Mouse (Mus musculus): Measurements from ENCODE around the gene Matk. TPM values are rescaled to one million over a fixed set of nuclear protein-coding genes. Genes with fewer than 3 reads are reported as not detected.

Matk gene
- polyA plus RNA-seq, 1 experiment = 0.98 TPM

DNA sequence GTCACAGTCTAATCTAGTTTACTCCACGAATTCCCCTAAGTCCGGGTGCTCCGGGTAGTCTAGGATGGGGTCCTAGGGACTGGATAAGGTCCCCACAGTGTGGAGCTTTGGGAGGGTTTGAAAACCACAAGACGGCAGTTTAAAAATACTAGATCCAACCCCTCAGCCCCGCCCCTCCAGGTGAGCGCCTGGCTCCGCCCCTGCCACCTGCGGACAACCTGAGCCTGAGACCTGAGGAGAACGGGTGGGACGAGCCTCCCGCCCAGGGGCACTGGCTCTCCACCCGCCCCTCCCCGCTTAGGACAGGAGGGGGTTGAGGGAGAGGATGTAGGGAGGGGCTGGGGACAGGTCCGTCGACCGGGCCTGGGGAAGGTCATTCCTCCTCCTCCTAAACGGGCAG is 32.0 kb downstream of the Matk start:
- H3K36me3 ChIP-seq (ENCODE audit: control insufficient read depth, insufficient read depth) = no peaks in the 10 kb centered on the region
- H3ac ChIP-seq (ENCODE audit: control insufficient read depth, insufficient read length, low read depth) = no peak overlapping the region
- no peaks in the 10 kb centered on the region for H3K79me2 ChIP-seq (ENCODE audit: control insufficient read depth, insufficient read depth)
- peaks cover 29% of the 10 kb centered on the region for H3K27me3 ChIP-seq (ENCODE audit: control insufficient read depth, insufficient read depth, insufficient read length)
- H3K79me3 ChIP-seq (ENCODE audit: low read depth) = no peaks in the 10 kb centered on the region
- no peak overlapping the region for H3K4me3 ChIP-seq (ENCODE audit: insufficient read depth, poor library complexity, severe bottlenecking)
- TF ChIP-seq MAX (IDR thresholded peaks at IDR 0.05) (no peak), USF1 (IDR thresholded peaks at IDR 0.05; ENCODE audit: low read depth) (no peak), FOSL1 (IDR thresholded peaks at IDR 0.05; ENCODE audit: insufficient read depth, low read length, poor library complexity, severe bottlenecking) (no peak), MYOD1 (IDR thresholded peaks at IDR 0.05; ENCODE audit: control insufficient read depth, insufficient read length, low read depth) (no peak), CEBPB (IDR thresholded peaks at IDR 0.05; ENCODE audit: low read depth) (no peak), MYOG (IDR thresholded peaks at IDR 0.05; ENCODE audit: control insufficient read depth, extremely low read depth, insufficient read length) (no peak), CTCF (IDR thresholded peaks at IDR 0.05; ENCODE audit: control insufficient read depth, insufficient read depth, insufficient read length) (no peak)

DNA sequence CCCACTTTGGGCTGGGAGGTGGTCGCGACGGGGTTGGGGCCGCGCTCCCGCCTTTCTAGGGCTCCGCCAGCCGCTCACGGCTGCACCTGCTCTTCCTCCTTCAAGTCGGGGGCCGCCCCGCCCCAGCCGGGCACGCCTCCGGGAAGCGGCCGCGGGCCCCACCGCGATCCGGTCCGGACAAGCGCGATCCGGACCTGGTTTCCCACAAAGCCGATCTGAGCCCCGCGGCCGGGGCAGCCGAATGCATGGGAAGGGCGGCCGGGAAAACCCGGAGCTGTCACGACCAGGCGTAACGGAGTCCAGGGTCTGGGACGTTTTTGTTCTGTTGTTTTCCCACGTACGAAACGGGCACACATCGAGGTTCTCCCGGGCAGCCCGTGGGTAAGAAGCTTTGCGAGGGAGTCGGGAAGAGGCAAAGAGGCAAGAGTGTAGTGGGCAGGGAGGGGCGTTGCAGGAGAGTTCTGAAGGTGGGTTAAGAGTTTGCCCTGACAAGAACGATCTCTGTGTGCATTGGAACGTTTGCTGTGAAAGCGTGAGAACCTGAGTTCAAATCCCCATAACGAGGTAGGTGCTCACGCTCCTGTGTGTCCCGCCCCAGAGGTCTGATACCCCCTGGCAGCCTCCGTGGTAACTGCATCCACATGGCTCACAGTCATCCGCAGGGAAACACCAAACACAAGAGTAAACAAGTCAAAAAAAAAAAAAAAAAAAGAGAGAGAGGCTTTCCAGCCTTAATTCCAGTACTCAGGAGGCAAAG is 33.1 kb downstream of the Matk start:
- Histone ChIP-seq H3K79me3 (ENCODE audit: low read depth) (no peaks in the 10 kb centered on the region), H3ac (ENCODE audit: control insufficient read depth, insufficient read length, low read depth) (peak overlapping the region; percentile 27), H3K4me3 (ENCODE audit: insufficient read depth, poor library complexity, severe bottlenecking) (no peak overlapping the region), H3K27me3 (ENCODE audit: control insufficient read depth, insufficient read depth, insufficient read length) (peaks cover 29% of the 10 kb centered on the region), H3K79me2 (ENCODE audit: control insufficient read depth, insufficient read depth) (no peaks in the 10 kb centered on the region), H3K36me3 (ENCODE audit: control insufficient read depth, insufficient read depth) (no peaks in the 10 kb centered on the region)
- TF ChIP-seq CEBPB (IDR thresholded peaks at IDR 0.05; ENCODE audit: low read depth) (no peak), CTCF (IDR thresholded peaks at IDR 0.05; ENCODE audit: control insufficient read depth, insufficient read depth, insufficient read length) (no peak), MAX (IDR thresholded peaks at IDR 0.05) (peak; percentile 34), MYOD1 (IDR thresholded peaks at IDR 0.05; ENCODE audit: control insufficient read depth, insufficient read length, low read depth) (no peak)

DNA sequence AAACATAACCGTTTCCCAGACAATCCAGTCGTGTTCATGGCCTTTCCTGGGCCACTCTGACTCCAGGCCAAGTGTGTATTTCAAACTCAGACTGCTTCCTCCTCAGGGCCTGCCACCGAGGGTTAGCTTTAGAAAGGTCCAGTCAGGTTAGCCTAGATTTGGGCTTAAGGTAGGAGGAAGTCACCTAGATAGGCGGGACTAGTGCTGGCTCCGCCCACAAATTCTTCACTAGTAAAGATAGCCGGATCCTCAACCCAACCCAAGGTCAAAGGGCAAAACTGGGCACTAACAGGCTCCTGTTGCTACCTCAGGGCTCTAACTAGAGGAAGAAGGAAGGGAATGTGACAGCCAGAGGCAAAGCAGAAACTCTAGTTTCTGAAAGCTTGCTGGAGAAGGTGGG is 33.9 kb downstream of the Matk start:
- H3K36me3 ChIP-seq (ENCODE audit: control insufficient read depth, insufficient read depth) = no peaks in the 10 kb centered on the region
- peaks cover 29% of the 10 kb centered on the region for H3K27me3 ChIP-seq (ENCODE audit: control insufficient read depth, insufficient read depth, insufficient read length)
- no peaks in the 10 kb centered on the region for H3K79me2 ChIP-seq (ENCODE audit: control insufficient read depth, insufficient read depth)
- no peak overlapping the region for H3ac ChIP-seq (ENCODE audit: control insufficient read depth, insufficient read length, low read depth)
- TF ChIP-seq CTCF (IDR thresholded peaks at IDR 0.05; ENCODE audit: control insufficient read depth, insufficient read depth, insufficient read length) = no peak
- no peaks in the 10 kb centered on the region for H3K79me3 ChIP-seq (ENCODE audit: low read depth)
- H3K4me3 ChIP-seq (ENCODE audit: insufficient read depth, poor library complexity, severe bottlenecking) = no peak overlapping the region

DNA sequence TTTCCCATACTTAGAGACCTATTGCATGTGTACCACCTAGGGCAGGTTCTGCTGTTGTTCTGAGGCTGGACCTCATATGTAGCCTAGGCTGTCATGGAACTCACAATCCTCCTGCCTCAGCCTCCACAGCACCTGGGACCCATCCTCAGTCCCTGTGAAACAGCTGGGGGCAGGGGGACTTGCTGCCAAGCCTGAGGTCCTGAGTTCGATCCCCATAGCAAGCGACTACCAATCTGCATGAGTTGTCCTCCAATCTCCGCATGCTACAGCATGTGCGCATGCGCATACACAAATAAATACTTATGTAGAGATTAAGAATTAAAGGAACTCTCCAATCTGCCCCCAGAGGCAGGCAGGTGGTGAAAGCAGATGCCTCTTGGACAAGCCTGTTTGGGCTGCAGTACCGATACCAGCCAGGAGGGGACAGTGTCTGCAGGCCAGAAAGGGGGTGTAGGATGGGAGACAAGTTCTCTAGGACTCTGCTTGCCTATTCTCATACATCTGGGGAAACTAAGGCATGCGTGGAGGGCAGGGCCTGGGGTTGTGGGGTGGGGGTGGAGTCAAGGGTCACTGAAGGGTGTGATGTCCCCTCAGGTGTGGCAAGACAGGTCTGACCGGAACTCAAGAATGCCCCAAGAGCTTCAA is 34.9 kb downstream of the Matk start:
- Histone ChIP-seq H3K4me3 (ENCODE audit: insufficient read depth, poor library complexity, severe bottlenecking) (no peak overlapping the region), H3K36me3 (ENCODE audit: control insufficient read depth, insufficient read depth) (no peaks in the 10 kb centered on the region), H3K79me3 (ENCODE audit: low read depth) (no peaks in the 10 kb centered on the region), H3K27me3 (ENCODE audit: control insufficient read depth, insufficient read depth, insufficient read length) (peaks cover 29% of the 10 kb centered on the region), H3ac (ENCODE audit: control insufficient read depth, insufficient read length, low read depth) (no peak overlapping the region), H3K79me2 (ENCODE audit: control insufficient read depth, insufficient read depth) (no peaks in the 10 kb centered on the region)
- TF ChIP-seq MYOG (IDR thresholded peaks at IDR 0.05; ENCODE audit: control insufficient read depth, extremely low read depth, insufficient read length) = no peak
- TF ChIP-seq CTCF (IDR thresholded peaks at IDR 0.05; ENCODE audit: control insufficient read depth, insufficient read depth, insufficient read length) = peak; percentile 34
- no peak for TF ChIP-seq USF1 (IDR thresholded peaks at IDR 0.05; ENCODE audit: low read depth)
- TF ChIP-seq FOSL1 (IDR thresholded peaks at IDR 0.05; ENCODE audit: insufficient read depth, low read length, poor library complexity, severe bottlenecking) = no peak
- TF ChIP-seq MYOD1 (IDR thresholded peaks at IDR 0.05; ENCODE audit: control insufficient read depth, insufficient read length, low read depth) = no peak

DNA sequence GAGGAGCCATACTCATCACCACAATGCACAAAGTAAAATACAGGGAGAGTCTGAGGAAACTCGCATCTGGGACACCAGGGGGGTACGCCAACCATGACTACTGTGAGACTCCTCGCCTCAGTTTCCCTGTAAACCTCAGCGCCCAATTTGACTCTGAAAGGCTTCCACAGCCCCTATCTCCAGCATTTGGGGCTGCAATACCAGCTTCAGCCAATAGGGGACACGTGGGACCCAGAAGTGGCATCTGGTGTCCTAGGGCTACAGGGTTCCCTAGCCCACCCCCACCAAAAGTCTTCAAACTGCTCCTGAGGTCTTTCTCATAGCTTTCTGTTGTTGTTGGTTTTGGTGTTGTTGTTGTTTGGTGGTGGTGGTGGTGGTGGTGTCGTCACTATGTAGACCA is 35.9 kb downstream of the Matk start:
- TF ChIP-seq CEBPB (IDR thresholded peaks at IDR 0.05; ENCODE audit: low read depth) = no peak
- TF ChIP-seq FOSL1 (IDR thresholded peaks at IDR 0.05; ENCODE audit: insufficient read depth, low read length, poor library complexity, severe bottlenecking) = no peak
- TF ChIP-seq CTCF (IDR thresholded peaks at IDR 0.05; ENCODE audit: control insufficient read depth, insufficient read depth, insufficient read length) = no peak
- TF ChIP-seq USF1 (IDR thresholded peaks at IDR 0.05; ENCODE audit: low read depth) = no peak
- TF ChIP-seq MYOD1 (IDR thresholded peaks at IDR 0.05; ENCODE audit: control insufficient read depth, insufficient read length, low read depth) = no peak
- no peak for TF ChIP-seq MAX (IDR thresholded peaks at IDR 0.05)
- no peak for TF ChIP-seq MYOG (IDR thresholded peaks at IDR 0.05; ENCODE audit: control insufficient read depth, extremely low read depth, insufficient read length)
- Histone ChIP-seq H3K36me3 (ENCODE audit: control insufficient read depth, insufficient read depth) (no peaks in the 10 kb centered on the region), H3ac (ENCODE audit: control insufficient read depth, insufficient read length, low read depth) (no peak overlapping the region), H3K27me3 (ENCODE audit: control insufficient read depth, insufficient read depth, insufficient read length) (peaks cover 20% of the 10 kb centered on the region), H3K79me3 (ENCODE audit: low read depth) (peaks cover 4% of the 10 kb centered on the region), H3K79me2 (ENCODE audit: control insufficient read depth, insufficient read depth) (peaks cover 7% of the 10 kb centered on the region), H3K4me3 (ENCODE audit: insufficient read depth, poor library complexity, severe bottlenecking) (no peak overlapping the region)

DNA sequence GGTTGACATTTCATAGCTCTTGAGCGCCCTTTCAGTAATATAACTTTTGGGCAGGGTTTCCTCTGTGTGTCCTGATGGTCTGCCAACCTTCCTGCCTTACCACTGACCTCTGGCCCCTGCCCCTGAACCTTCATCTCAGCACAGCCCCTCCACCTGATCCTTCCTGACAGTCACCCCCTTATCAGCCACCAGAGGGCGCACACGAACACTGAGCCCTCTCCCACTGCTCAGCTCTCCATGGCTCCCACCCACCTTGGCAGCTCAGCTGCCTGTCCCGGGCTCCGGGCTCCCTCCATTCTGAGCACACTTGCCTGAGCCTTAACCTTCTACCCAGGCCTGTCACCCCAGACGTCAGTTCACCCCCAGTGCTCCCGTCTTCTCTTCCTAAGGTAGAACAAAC is 36.5 kb downstream of the Matk start:
- Histone ChIP-seq H3K79me3 (ENCODE audit: low read depth) (peaks cover 10% of the 10 kb centered on the region), H3K79me2 (ENCODE audit: control insufficient read depth, insufficient read depth) (peaks cover 13% of the 10 kb centered on the region), H3K4me3 (ENCODE audit: insufficient read depth, poor library complexity, severe bottlenecking) (no peak overlapping the region), H3K36me3 (ENCODE audit: control insufficient read depth, insufficient read depth) (no peaks in the 10 kb centered on the region), H3ac (ENCODE audit: control insufficient read depth, insufficient read length, low read depth) (no peak overlapping the region), H3K27me3 (ENCODE audit: control insufficient read depth, insufficient read depth, insufficient read length) (peaks cover 13% of the 10 kb centered on the region)
- TF ChIP-seq FOSL1 (IDR thresholded peaks at IDR 0.05; ENCODE audit: insufficient read depth, low read length, poor library complexity, severe bottlenecking) = no peak
- peak; percentile 95 for TF ChIP-seq CTCF (IDR thresholded peaks at IDR 0.05; ENCODE audit: control insufficient read depth, insufficient read depth, insufficient read length)

All from C2C12 (cell line).